Mouse (Mus musculus) fibroblast of lung, adult 2 months (primary cell): ENCODE data around the gene Lrig2.

Source experiments
- DNase-seq: peaks from one replicate; pipeline ENCODE4 v3.0.0-alpha.2; 2011; ENCODE audit warnings: low read depth

Gene Lrig2

GRCm38 (mm10) chr3:104372374-104372773 is 139.3 kb downstream of the Lrig2 start:
- DNase-seq = no peak

- DNase-seq = no peak
These were observed 143.8 kb downstream of the Lrig2 start for GRCm38 (mm10) chr3:104367912-104368311.

- no peak for DNase-seq
These were observed 149.9 kb downstream of the Lrig2 start for GRCm38 (mm10) chr3:104361814-104362213.

- DNase-seq = peak; percentile 86
These were observed 151.4 kb downstream of the Lrig2 start for GRCm38 (mm10) chr3:104360325-104360724.

- no peak for DNase-seq
These were observed 152.2 kb downstream of the Lrig2 start for GRCm38 (mm10) chr3:104359225-104360135.

GRCm38 (mm10) chr3:104358747-104359146 is 153.0 kb downstream of the Lrig2 start:
- DNase-seq = no peak

GRCm38 (mm10) chr3:104356106-104356505 is 155.6 kb downstream of the Lrig2 start:
- DNase-seq = no peak

GRCm38 (mm10) chr3:104353884-104354283 is 157.8 kb downstream of the Lrig2 start:
- DNase-seq = no peak

- DNase-seq = no peak
These were observed 159.2 kb downstream of the Lrig2 start for GRCm38 (mm10) chr3:104352358-104353060.

GRCm38 (mm10) chr3:104350253-104350945 is 161.3 kb downstream of the Lrig2 start:
- DNase-seq = no peak

GRCm38 (mm10) chr3:104349847-104350228 is 161.9 kb downstream of the Lrig2 start:
- DNase-seq = no peak

- no peak for DNase-seq
These were observed 162.4 kb downstream of the Lrig2 start for GRCm38 (mm10) chr3:104349203-104349846.
